Mouse (Mus musculus): Measurements from ENCODE around the gene Trio.

GRCm38 (mm10) chr15:27869001-27869400 is 156.6 kb downstream of the Trio start:
- TF ChIP-seq CTCF (IDR thresholded peaks at IDR 0.05; ENCODE audit: extremely low read depth, insufficient read depth, low read length) (no peak), POLR2A (IDR thresholded peaks at IDR 0.05; ENCODE audit: extremely low read depth, insufficient read depth, low read length) (no peak)
